In genomic region chr15:77847108-77847507, GRCm38 (mm10) we compare ENCODE assay signal across 12 mouse cellular contexts.
"Had no signal": no experiment of that assay in that cellular context is flagged by ENCODE, and none has a peak within 500 bp of the region (broad histone marks: within the 10 kb centered on the region; RNA-seq: fewer than 3 reads in every experiment).

No protein-coding gene starts in this region.

- ATAC-seq: inflammation-experienced regulatory T-cells, adult 6 months; intestine, postnatal 0 days had no signal

- H3K27ac ChIP-seq: kidney, postnatal 0 days; limb, embryonic 13.5 days; liver, embryonic 13.5 days; midbrain, embryonic 12.5 days had no signal

- H3K4me3 ChIP-seq: limb, embryonic 13.5 days; liver, embryonic 13.5 days; midbrain, embryonic 12.5 days had no signal

- H3K4me2 ChIP-seq: limb, embryonic 13.5 days; liver, embryonic 13.5 days; lung, embryonic 14.5 days; midbrain, embryonic 12.5 days had no signal

- DNase-seq: kidney, adult 9 months; kidney, postnatal 36 days; layer of hippocampus, adult 9-11 months; lung, embryonic 14.5 days; right cerebral cortex, postnatal 25 days; thymus, postnatal 4 days had no signal

- H3K9me3 ChIP-seq: limb, embryonic 13.5 days; liver, embryonic 13.5 days; midbrain, embryonic 12.5 days had no signal

- H3K9ac ChIP-seq: limb, embryonic 13.5 days; liver, embryonic 13.5 days; lung, embryonic 14.5 days; midbrain, embryonic 12.5 days had no signal

- H3K36me3 ChIP-seq: limb, embryonic 13.5 days; liver, embryonic 13.5 days; midbrain, embryonic 12.5 days had no signal

- H3K27me3 ChIP-seq: limb, embryonic 13.5 days; liver, embryonic 13.5 days; midbrain, embryonic 12.5 days had no signal
